Mouse (Mus musculus) lung, postnatal 0 days (tissue): ENCODE measurements at regions not wholly inside any gene's neighbourhood (a gene's known extent, or its start where the extent isn't known, plus 50 kb on each side); places are given as distances from the start of the nearest gene placed in this dataset.
A peak's percentile ranks its signal among the peaks of the same experiment; 100 is the strongest.
"Not testable (repeated sequence)": the region's sequence is repeated elsewhere in the genome, so short reads cannot be mapped to it uniquely, and the experiment has no call there.

ENCODE experiments used
- ATAC-seq: fragments of 200-750 bp; cut with Nextera tagmentation; 2 replicates; pipeline ENCODE4 v1.8.0; 2017; ENCODE audit warnings: moderate library complexity
- DNase-seq: peaks from one replicate; pipeline ENCODE4 v3.0.0-alpha.2; 2016; ENCODE audit warnings: low spot score
- H3K27ac ChIP-seq: fragments of 300-500 bp; sonication (generic); 2 replicates; pipeline ENCODE4 v1.5.1; 2014; ENCODE audit warnings: antibody characterized with exemption, mild to moderate bottlenecking, low read length, mixed read lengths
- H3K27me3 ChIP-seq: fragments of 300-500 bp; sonication (generic); replicated peaks from 2 replicates; pipeline ENCODE4 v1.6.1; 2014; ENCODE audit warnings: low read length, mixed read lengths; ENCODE audit not compliant: insufficient read depth
- H3K36me3 ChIP-seq: fragments of 300-500 bp; sonication (generic); 2 replicates; pipeline ENCODE4 v1.6.1; 2014; ENCODE audit warnings: low read length, mixed read lengths; ENCODE audit not compliant: insufficient read depth
- H3K4me1 ChIP-seq: fragments of 300-500 bp; sonication (generic); 2 replicates; pipeline ENCODE4 v1.6.1; 2014; ENCODE audit warnings: antibody characterized with exemption, low read depth, low read length, mixed read lengths; ENCODE audit not compliant: insufficient read depth
- H3K4me2 ChIP-seq: fragments of 300-500 bp; sonication (generic); replicated peaks from 2 replicates; pipeline ENCODE4 v1.6.1; 2014; ENCODE audit warnings: low read depth, mild to moderate bottlenecking, low read length, moderate library complexity, mixed read lengths
- H3K4me3 ChIP-seq: fragments of 300-500 bp; sonication (generic); 2 replicates; pipeline ENCODE4 v1.5.1; 2014; ENCODE audit warnings: low read depth, low read length
- H3K9ac ChIP-seq: fragments of 300-500 bp; sonication (generic); replicated peaks from 2 replicates; pipeline ENCODE4 v1.6.1; 2014; ENCODE audit warnings: low read depth, mild to moderate bottlenecking
- H3K9me3 ChIP-seq: fragments of 300-500 bp; sonication (generic); 2 replicates; pipeline ENCODE4 v1.6.1; 2016; ENCODE audit warnings: low read length, mixed read lengths
- CTCF ChIP-seq: IDR thresholded peaks from 2 replicates; pipeline ENCODE4 v1.5.1; 2016; ENCODE audit warnings: antibody characterized with exemption, mild to moderate bottlenecking
- EP300 ChIP-seq: IDR thresholded peaks from 2 replicates; pipeline ENCODE4 v1.6.1; 2016; ENCODE audit warnings: antibody characterized with exemption, mild to moderate bottlenecking, control low read depth
- WGBS: fragments of 180-500 bp; shearing (Covaris S2); extraction: QIAGEN DNeasy Blood & Tissue Kit; methylation state at CpG from one replicate; pipeline ENCODE4 v1.1.7; 2014; 5-methylcytosine and 5-hydroxymethylcytosine counted together

GRCm38 (mm10) chr2:160578384-160579320, 67.0 kb upstream of the Top1 start:
- 11% methylated on average over 17 of the region's 17 CpGs for whole genome bisulfite sequencing
- ATAC-seq: 0 out of 2 replicates have a peak, but pooled peaks have one; percentile 33
- Histone ChIP-seq H3K27me3 (peaks cover 19% of the 10 kb centered on the region), H3K4me3 (no peak overlapping the region), H3K36me3 (no peaks in the 10 kb centered on the region), H3K9me3 (no peaks in the 10 kb centered on the region), H3K4me2 (no peak overlapping the region), H3K27ac (no peak overlapping the region), H3K4me1 (no peaks in the 10 kb centered on the region), H3K9ac (no peak overlapping the region)
- TF ChIP-seq EP300 (no peak), CTCF (peak; percentile 98)
- peak; percentile 85 for DNase-seq

GRCm38 (mm10) chr2:160580250-160580649, 65.4 kb upstream of the Top1 start:
- ATAC-seq (no peak), DNase-seq (no peak)
- TF ChIP-seq CTCF (no peak), EP300 (no peak)
- WGBS: 35% methylated on average over 9 of the region's 9 CpGs
- Histone ChIP-seq H3K9me3 (no peaks in the 10 kb centered on the region), H3K4me3 (no peak overlapping the region), H3K27ac (no peak overlapping the region), H3K4me1 (no peaks in the 10 kb centered on the region), H3K9ac (no peak overlapping the region), H3K36me3 (no peaks in the 10 kb centered on the region), H3K4me2 (no peak overlapping the region), H3K27me3 (peaks cover 19% of the 10 kb centered on the region)

GRCm38 (mm10) chr2:160581029-160581428, 64.7 kb upstream of the Top1 start:
- WGBS: 14% methylated on average over 9 of the region's 9 CpGs
- DNase-seq (no peak), ATAC-seq (no peak)
- H3K9ac ChIP-seq: no peak overlapping the region
- H3K36me3 ChIP-seq: no peaks in the 10 kb centered on the region
- H3K27ac ChIP-seq: no peak overlapping the region
- TF ChIP-seq EP300 (no peak), CTCF (no peak)
- no peak overlapping the region for H3K4me2 ChIP-seq
- H3K9me3 ChIP-seq: no peaks in the 10 kb centered on the region
- H3K4me3 ChIP-seq: no peak overlapping the region
- no peaks in the 10 kb centered on the region for H3K4me1 ChIP-seq
- H3K27me3 ChIP-seq: peaks cover 19% of the 10 kb centered on the region

GRCm38 (mm10) chr2:160583034-160583433, 62.7 kb upstream of the Top1 start:
- H3K27me3 ChIP-seq: peaks cover 19% of the 10 kb centered on the region
- 95% methylated on average over 19 of the region's 19 CpGs for WGBS
- not testable (repeated sequence) for H3K27ac ChIP-seq, H3K4me3 ChIP-seq, DNase-seq, H3K9ac ChIP-seq, H3K9me3 ChIP-seq, H3K36me3 ChIP-seq, H3K4me1 ChIP-seq, ATAC-seq, H3K4me2 ChIP-seq

DNA sequence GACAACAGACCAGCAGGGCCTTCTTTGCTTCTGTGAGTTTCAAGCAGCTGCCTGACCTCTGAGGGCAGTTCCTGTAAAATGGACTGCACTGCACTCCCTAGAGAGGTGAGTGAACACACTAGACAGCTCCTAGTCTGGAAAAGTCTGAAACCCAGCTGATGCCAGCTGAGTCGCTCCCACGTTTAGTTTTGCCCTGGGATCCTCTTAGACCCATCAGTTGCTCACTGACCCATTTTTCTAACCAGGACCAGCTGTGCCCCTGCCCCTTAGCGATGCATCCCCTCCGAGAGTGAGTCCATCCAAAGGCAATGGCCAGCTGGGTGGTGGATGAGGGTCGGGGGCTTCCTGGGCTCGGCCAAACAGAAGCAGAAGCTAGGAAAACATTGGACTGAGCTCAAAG, 62.2 kb upstream of the Top1 start:
- no peaks in the 10 kb centered on the region for H3K4me1 ChIP-seq
- ATAC-seq (no peak), DNase-seq (no peak)
- H3K4me2 ChIP-seq: no peak overlapping the region
- no peak overlapping the region for H3K27ac ChIP-seq
- H3K27me3 ChIP-seq: peaks cover 19% of the 10 kb centered on the region
- no peaks in the 10 kb centered on the region for H3K9me3 ChIP-seq
- TF ChIP-seq CTCF (no peak), EP300 (no peak)
- WGBS: 76% methylated on average over 6 of the region's 6 CpGs
- no peak overlapping the region for H3K9ac ChIP-seq
- no peaks in the 10 kb centered on the region for H3K36me3 ChIP-seq
- H3K4me3 ChIP-seq: no peak overlapping the region

- no peaks in the 10 kb centered on the region for H3K36me3 ChIP-seq
- no peak overlapping the region for H3K4me3 ChIP-seq
- peaks cover 11% of the 10 kb centered on the region; the same call in 1 of the 2 replicates for H3K27me3 ChIP-seq
- H3K9me3 ChIP-seq: no peaks in the 10 kb centered on the region
- DNase-seq: no peak
- TF ChIP-seq CTCF (no peak), EP300 (no peak)
- WGBS: 57% methylated on average over 9 of the region's 9 CpGs
- no peak overlapping the region for H3K27ac ChIP-seq
- no peak for ATAC-seq
- no peak overlapping the region for H3K4me2 ChIP-seq
- no peaks in the 10 kb centered on the region for H3K4me1 ChIP-seq
- H3K9ac ChIP-seq: no peak overlapping the region
These were observed 61.1 kb upstream of the Top1 start for GRCm38 (mm10) chr2:160584568-160584967.
